Mouse (Mus musculus) thymus, postnatal 4 days (tissue): Measurements from ENCODE around the gene Mup3.
"Not testable (repeated sequence)": the region's sequence is repeated elsewhere in the genome, so short reads cannot be mapped to it uniquely, and the experiment has no call there.

Experiments
- DNase-seq: peaks from one replicate; pipeline ENCODE4 v3.0.0; 2021

The Mup3 gene

GRCm38 (mm10) chr4:62087241-62087640 lies at the start of gene Mup3:
Gene Mup3 (minus strand): TSS chr4:62087342.
- DNase-seq, result no peak

GRCm38 (mm10) chr4:62133706-62134105 lies 46.6 kb upstream of the Mup3 start:
- peak; percentile 9 for DNase-seq

DNA sequence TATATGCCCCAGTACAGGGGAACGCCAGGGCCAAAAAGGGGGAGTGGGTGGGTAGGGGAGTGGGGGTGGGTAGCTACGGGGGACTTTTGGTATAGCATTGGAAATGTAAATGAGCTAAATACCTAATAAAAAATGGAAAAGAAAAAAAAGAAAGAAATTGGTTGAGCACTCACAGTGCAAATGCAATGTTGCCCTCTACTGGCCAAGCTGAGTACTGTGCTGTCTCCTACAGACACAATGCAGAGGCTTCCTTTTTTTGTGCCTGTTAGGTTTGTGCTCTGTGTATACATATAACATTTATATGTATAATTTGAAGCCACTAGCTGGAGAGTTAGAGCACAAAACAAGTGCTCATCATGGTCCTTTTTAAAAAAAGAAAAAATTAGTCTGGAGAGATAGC lies 16.2 kb upstream of the Mup3 start:
- peak; percentile 24 for DNase-seq

DNA sequence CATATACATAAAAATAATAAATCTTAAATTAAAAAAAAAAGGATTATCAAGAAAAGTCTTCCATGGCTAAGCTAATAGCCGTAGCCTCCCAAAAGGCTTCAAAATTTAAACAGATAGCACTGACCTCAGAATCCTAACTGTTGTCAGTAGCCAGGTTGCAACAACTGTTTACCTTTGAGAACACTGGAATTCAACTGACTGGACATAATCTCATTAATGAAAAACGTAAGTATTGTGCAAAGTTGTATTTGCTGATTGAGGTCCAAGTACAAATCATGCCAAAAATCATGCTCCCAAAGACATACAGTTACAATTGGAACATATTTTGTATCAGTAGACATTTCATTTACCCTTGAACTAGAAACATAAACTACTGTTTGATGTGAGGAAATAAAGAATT lies 811 bp upstream of the Mup3 start:
- DNase-seq, result no peak

GRCm38 (mm10) chr4:62082755-62083154 lies 4.4 kb downstream of the Mup3 start:
- DNase-seq, result no peak

DNA sequence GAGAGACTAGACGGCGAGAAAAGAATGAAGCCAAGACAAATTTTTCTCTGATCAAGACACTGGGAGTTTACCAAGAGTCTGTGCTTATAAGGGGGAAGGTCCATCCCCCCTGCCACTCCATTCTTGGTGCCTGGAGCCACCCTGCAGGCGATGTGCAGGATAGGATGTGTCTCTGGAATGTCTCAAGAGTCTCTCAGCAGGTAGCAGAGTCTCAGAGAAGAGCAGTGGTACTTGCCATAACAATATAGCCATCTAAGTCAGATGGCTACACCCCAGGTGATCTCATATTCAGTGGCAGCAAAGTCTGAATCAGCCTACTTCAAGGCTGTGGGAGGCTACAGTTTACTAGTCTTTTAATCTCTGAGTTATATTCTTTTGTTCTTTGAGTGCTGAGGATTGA lies 12.0 kb downstream of the Mup3 start:
- DNase-seq, result no peak

DNA sequence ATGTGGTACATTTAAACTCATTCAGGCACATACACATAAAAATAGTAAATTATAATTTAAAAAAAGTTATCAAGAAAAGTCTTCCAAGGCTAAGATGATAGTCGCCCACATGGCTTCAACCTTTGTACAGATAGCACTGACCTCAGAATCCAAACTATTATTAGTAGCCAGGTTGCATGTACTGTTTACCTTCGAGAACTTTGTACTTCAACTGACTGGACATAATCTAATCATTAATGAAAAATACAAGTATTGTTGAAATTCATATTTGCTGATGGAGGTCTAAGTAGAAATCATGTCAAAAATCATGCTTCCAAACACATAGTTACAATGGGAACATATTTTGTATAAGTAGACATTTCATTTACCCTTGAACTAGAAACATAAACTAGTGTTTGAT lies 32.4 kb downstream of the Mup3 start:
- DNase-seq, result not testable (repeated sequence)

DNA sequence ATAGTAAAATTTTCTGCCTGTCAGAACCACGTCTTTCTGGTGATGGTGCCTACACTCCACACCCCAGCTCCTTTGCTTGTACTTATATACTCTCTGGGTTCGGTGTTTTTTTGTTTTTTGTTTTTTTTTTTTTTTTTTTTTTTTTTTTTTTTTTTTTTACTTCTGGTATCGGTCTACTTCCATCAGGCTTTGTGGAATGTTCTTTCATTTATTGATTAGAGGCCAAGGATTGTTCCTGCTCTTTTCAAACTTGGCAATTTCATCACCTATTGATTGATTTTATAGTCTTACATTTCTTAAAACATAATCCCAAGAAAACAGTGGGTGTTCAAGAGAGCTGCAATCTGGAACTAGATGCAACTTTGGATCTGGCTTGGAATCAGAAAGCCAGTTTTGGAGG lies 33.1 kb downstream of the Mup3 start, which contains the start of gene Mup20:
TSS of gene Mup20 (minus strand) at position 101 of the 400 bp plus-strand sequence.
- DNase-seq, result not testable (repeated sequence)
